Mouse (Mus musculus): ENCODE measurements at regions not wholly inside any gene's neighbourhood (a gene's known extent, or its start where the extent isn't known, plus 50 kb on each side); places are given as distances from the start of the nearest gene placed in this dataset.

DNA sequence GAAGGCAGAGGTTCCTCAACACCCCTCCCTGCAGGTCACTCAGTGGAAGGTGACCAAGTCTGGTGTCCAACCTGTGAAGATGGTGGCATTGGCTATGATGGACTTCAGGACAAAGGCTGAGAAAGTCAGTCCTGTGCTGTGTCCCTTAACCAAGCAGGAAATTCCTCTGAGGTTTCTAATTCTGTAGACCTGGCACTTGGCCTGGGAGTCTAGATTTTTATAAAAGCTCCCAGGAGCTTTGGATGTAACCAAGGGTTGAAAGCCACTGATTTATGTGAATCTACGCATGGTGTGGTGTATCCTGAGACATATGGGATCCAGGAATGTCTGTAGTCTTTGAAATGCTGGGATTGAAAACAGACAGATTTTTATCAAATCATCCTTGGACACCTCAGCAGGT is 498.8 kb upstream of the Tbx3 start:
- Histone ChIP-seq H3K4me3 (ENCODE audit: insufficient read depth, low read depth, low read length) (no peak overlapping the region), H3K27ac (ENCODE audit: insufficient read depth, low read depth, low read length) (no peak overlapping the region), H3K4me1 (ENCODE audit: control insufficient read depth, insufficient read depth, low read length) (peaks cover 7% of the 10 kb centered on the region)
- 89% methylated on average over 1 of the region's 1 CpGs for WGBS
- TF ChIP-seq POLR2A (IDR thresholded peaks at IDR 0.05; ENCODE audit: insufficient read depth, low read depth, low read length) (no peak), CTCF (IDR thresholded peaks at IDR 0.05; ENCODE audit: insufficient read depth, low read depth, low read length) (no peak)

DNA sequence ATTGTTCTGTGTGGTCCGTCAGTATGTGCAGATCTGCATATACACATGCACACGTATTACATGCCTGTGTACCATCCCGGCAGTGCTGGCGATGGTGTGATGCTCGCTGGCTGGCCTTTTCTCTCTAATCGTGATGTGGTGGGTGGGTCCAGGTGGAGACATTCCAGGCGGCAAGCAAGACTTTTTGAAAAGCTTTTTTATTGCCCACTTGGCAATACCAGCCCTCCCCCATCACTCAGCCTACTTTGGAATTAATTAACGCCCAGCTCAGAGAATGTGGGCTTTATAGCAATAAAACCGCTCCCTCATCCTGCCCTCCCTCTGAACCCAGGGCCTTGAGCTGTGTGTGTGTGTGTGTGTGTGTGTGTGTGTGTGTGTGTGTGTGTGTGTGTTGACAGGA is 491.7 kb upstream of the Tbx3 start:
- H3K4me1 ChIP-seq (ENCODE audit: control insufficient read depth, insufficient read depth, low read length), result no peaks in the 10 kb centered on the region
- WGBS, result 50% methylated on average over 9 of the region's 9 CpGs

DNA sequence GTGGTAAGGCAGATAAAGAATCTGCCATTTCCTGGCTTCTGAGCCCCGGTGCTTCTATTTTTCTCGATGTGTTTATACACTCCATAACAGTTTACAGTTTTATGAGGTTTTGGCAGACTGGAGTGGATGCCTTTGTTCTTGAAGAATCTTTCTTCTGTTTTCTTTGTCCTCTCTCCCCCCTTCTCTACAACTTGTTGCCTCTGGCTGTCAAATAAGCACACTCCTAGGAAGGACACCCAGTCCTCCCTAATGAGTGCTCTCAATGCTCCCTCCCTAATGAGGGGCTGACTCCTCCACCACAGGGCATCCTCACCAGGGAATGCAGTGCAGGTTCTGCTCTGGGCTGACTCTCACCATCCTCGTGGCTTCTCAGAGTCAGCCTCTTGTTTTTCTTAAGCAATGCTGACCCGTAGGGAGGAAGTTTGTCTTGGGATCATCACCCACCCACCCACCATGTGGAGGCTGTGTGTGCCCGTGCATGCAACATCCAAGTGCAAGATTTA is 486.9 kb upstream of the Tbx3 start:
- no peak for TF ChIP-seq CTCF (IDR thresholded peaks at IDR 0.05; ENCODE audit: insufficient read depth, low read depth, low read length)
- TF ChIP-seq POLR2A (IDR thresholded peaks at IDR 0.05; ENCODE audit: insufficient read depth, low read depth, low read length), result no peak
- 71% methylated on average over 5 of the region's 5 CpGs for WGBS
- Histone ChIP-seq H3K4me1 (ENCODE audit: control insufficient read depth, insufficient read depth, low read length) (no peaks in the 10 kb centered on the region), H3K4me3 (ENCODE audit: insufficient read depth, low read depth, low read length) (no peak overlapping the region), H3K27ac (ENCODE audit: insufficient read depth, low read depth, low read length) (no peak overlapping the region)

More for the DNA sequence above, 491.7 kb upstream of the Tbx3 start:
- Histone ChIP-seq H3K27ac (ENCODE audit: insufficient read depth, low read depth, low read length) (no peak overlapping the region), H3K4me3 (ENCODE audit: insufficient read depth, low read depth, low read length) (no peak overlapping the region)
- TF ChIP-seq POLR2A (IDR thresholded peaks at IDR 0.05; ENCODE audit: insufficient read depth, low read depth, low read length), result no peak
- TF ChIP-seq CTCF (IDR thresholded peaks at IDR 0.05; ENCODE audit: insufficient read depth, low read depth, low read length), result no peak

DNA sequence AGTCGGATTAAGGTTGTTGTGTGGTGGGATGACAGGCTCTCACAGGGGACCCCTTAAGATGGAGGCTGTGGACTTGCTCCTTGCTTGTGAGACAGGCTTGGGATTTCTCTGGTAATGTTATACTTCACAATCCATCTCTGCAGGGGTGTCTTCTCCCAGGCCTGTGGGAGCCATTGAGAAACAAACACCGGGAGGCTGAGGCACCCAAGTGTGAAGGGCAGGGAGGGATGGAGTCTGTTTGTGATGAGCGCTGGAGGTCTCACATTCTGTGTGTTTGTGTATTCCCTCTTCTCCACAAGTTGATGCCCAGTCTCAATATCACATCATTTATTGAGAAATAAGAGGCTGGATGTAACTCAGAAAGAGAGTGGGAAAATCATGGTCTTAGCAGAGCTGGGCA is 483.9 kb upstream of the Tbx3 start:
- 80% methylated on average over 3 of the region's 3 CpGs for WGBS
- no peaks in the 10 kb centered on the region for H3K4me1 ChIP-seq (ENCODE audit: control insufficient read depth, insufficient read depth, low read length)
- TF ChIP-seq CTCF (IDR thresholded peaks at IDR 0.05; ENCODE audit: insufficient read depth, low read depth, low read length) (no peak), POLR2A (IDR thresholded peaks at IDR 0.05; ENCODE audit: insufficient read depth, low read depth, low read length) (no peak)
- H3K27ac ChIP-seq (ENCODE audit: insufficient read depth, low read depth, low read length), result no peak overlapping the region
- H3K4me3 ChIP-seq (ENCODE audit: insufficient read depth, low read depth, low read length), result no peak overlapping the region

DNA sequence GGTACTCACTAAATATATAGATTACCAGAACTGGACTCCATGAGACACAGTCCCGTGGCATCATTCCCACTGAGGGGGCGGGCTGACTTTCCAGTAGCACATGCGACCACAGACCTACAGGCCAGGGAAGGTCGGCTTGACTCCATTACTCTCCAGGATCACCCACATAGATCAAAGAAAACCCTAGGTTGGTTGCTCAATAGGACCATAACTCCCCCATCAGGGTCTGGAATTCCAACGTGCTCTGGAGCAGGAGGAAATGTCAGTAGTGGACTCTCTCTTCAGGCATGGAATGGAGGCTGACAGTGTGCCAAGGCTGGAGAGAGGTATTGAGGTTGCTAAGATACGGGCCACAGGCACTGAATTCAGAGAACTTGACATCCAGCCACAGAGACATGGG is 482.0 kb upstream of the Tbx3 start:
- no peak for TF ChIP-seq CTCF (IDR thresholded peaks at IDR 0.05; ENCODE audit: insufficient read depth, low read depth, low read length)
- TF ChIP-seq POLR2A (IDR thresholded peaks at IDR 0.05; ENCODE audit: insufficient read depth, low read depth, low read length), result no peak
- Histone ChIP-seq H3K4me1 (ENCODE audit: control insufficient read depth, insufficient read depth, low read length) (no peaks in the 10 kb centered on the region), H3K4me3 (ENCODE audit: insufficient read depth, low read depth, low read length) (no peak overlapping the region), H3K27ac (ENCODE audit: insufficient read depth, low read depth, low read length) (no peak overlapping the region)
- WGBS, result 56% methylated on average over 6 of the region's 6 CpGs

DNA sequence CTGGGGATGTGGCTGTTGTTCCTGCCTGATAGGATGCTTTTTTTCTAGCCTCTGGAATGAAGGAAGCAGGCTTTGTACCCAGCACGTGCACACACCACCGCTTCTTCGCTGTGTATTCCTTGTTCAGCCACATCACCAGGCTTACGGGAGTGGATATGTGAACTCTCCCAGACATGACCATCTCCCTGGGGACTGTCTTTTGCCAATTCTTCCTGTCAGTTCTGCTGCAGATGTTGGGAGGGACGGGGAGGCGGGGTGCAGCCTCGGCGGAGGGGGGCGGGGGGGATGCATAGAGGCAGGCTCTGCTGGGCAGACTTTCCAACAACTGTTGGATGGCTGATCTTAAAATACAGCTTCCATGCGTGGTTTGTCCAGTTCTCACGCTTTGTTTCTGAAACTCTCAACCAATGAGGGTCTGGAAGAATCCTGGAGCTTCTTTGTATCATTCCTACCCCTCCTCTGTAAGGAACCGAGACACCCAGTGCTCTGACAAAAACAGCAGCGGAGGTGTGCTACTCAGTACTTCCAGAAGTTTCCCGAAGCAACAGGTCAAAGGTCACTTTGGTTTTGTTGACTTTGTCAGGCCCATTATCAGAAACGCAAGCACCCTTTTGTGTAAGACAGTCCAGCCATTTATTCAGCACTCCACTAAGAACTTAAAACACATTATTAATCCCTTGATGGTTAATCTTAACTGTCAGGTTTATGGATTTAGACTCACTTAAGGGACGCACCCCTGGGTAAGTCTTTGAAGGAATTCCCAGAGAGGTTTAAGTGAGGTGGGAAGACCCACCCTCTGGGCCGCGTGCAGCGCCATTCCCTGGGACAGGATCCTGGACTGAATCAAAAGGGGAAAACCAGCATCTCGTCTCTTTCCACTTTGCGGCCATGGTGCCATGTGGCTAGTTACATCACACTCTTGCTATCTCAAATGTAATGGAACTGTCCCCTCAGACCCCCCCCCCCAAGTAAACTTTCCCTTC is 476.5 kb upstream of the Tbx3 start:
- TF ChIP-seq POLR2A (IDR thresholded peaks at IDR 0.05; ENCODE audit: insufficient read depth, low read depth, low read length), result no peak
- TF ChIP-seq CTCF (IDR thresholded peaks at IDR 0.05; ENCODE audit: insufficient read depth, low read depth, low read length), result no peak
- no peak overlapping the region for H3K4me3 ChIP-seq (ENCODE audit: insufficient read depth, low read depth, low read length)
- WGBS, result 70% methylated on average over 21 of the region's 21 CpGs
- H3K27ac ChIP-seq (ENCODE audit: insufficient read depth, low read depth, low read length), result no peak overlapping the region
- H3K4me1 ChIP-seq (ENCODE audit: control insufficient read depth, insufficient read depth, low read length), result no peaks in the 10 kb centered on the region

DNA sequence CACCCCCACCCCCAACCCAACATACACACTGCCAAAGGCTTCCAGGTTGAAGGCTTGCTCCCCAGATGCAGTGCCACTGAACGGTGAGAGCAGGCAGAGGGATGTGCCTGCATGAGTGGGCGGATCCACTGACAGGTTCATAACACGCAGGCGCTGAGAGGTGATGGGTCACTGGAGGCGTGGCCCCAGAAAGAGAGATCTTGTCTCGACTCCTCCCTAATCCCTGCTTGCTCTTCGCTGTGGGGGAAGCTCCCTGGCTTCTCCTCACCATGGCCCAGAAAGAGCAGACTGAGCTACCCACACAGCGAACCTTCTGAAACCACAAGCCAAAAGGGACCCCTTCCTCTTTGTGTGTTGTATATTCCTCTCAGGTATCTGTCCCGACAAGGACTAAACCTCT is 470.6 kb upstream of the Tbx3 start:
- Histone ChIP-seq H3K4me1 (ENCODE audit: control insufficient read depth, insufficient read depth, low read length) (no peaks in the 10 kb centered on the region), H3K4me3 (ENCODE audit: insufficient read depth, low read depth, low read length) (no peak overlapping the region), H3K27ac (ENCODE audit: insufficient read depth, low read depth, low read length) (no peak overlapping the region)
- WGBS, result 58% methylated on average over 9 of the region's 9 CpGs
- TF ChIP-seq CTCF (IDR thresholded peaks at IDR 0.05; ENCODE audit: insufficient read depth, low read depth, low read length) (no peak), POLR2A (IDR thresholded peaks at IDR 0.05; ENCODE audit: insufficient read depth, low read depth, low read length) (no peak)

DNA sequence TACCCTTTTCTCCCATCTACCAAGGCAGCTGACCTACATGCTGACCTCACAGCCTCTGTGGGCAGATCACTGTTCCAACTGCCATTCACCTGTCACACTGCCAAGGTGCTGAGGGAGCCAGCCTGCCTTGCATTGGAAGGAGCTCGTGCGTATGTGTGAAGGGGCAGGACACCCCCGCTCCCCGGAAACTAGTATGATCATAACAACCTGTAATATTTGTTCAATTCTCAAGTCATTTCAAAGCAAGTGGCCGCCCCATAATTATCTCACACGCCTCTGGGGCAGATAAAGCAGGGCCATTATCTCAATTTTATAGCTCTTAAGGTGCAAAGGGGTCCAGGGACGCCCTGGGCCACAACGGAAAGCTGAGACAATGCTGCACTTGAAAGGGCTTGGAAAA is 469.2 kb upstream of the Tbx3 start:
- H3K4me1 ChIP-seq (ENCODE audit: control insufficient read depth, insufficient read depth, low read length), result no peaks in the 10 kb centered on the region
- H3K4me3 ChIP-seq (ENCODE audit: insufficient read depth, low read depth, low read length), result no peak overlapping the region
- no peak overlapping the region for H3K27ac ChIP-seq (ENCODE audit: insufficient read depth, low read depth, low read length)
- TF ChIP-seq POLR2A (IDR thresholded peaks at IDR 0.05; ENCODE audit: insufficient read depth, low read depth, low read length), result no peak
- no peak for TF ChIP-seq CTCF (IDR thresholded peaks at IDR 0.05; ENCODE audit: insufficient read depth, low read depth, low read length)
- 79% methylated on average over 8 of the region's 8 CpGs for WGBS

DNA sequence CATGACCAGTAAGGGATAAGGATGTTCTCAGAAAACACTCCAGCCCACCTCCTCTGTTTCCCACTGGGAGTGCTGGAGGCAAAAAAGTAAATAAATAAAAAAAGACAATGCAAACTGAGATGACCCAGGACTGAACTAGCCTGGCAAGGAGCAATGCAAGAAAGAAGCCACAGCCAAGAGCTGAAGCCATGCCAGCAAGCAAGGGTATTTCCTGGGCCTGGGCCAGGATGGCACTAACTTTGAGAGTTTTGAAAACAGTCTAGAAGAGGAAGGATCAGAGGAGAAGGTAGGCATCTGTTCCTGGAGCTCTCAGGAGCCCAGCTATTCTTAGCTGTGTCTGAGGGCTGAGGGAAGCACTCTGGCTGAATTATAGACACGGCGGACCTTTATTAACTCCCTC is 465.7 kb upstream of the Tbx3 start:
- H3K27ac ChIP-seq (ENCODE audit: insufficient read depth, low read depth, low read length), result no peak overlapping the region
- H3K4me1 ChIP-seq (ENCODE audit: control insufficient read depth, insufficient read depth, low read length), result no peaks in the 10 kb centered on the region
- TF ChIP-seq CTCF (IDR thresholded peaks at IDR 0.05; ENCODE audit: insufficient read depth, low read depth, low read length) (no peak), POLR2A (IDR thresholded peaks at IDR 0.05; ENCODE audit: insufficient read depth, low read depth, low read length) (no peak)
- no peak overlapping the region for H3K4me3 ChIP-seq (ENCODE audit: insufficient read depth, low read depth, low read length)
- 42% methylated on average over 2 of the region's 2 CpGs for WGBS
